Mouse (Mus musculus) ES-E14 (cell line): Measurements from ENCODE around the gene Selp. TPM values are rescaled to one million over a fixed set of nuclear protein-coding genes. Genes with fewer than 3 reads are reported as not detected.

Source experiments
- DNase-seq: peaks from one replicate; pipeline ENCODE4 v3.0.0-alpha.2; 2013; ENCODE audit warnings: low read depth, low spot score
- H3K27ac ChIP-seq: 2 replicates; pipeline ENCODE4 v1.5.1; 2012; ENCODE audit warnings: low read depth, mild to moderate bottlenecking, low read length, moderate library complexity, mixed read lengths; ENCODE audit not compliant: poor library complexity, insufficient read depth, severe bottlenecking
- H3K36me3 ChIP-seq: 2 replicates; pipeline ENCODE4 v1.6.1; 2012; ENCODE audit warnings: mild to moderate bottlenecking, low read length, moderate library complexity, mixed read lengths; ENCODE audit not compliant: control insufficient read depth, poor library complexity, insufficient read depth, severe bottlenecking
- H3K4me1 ChIP-seq, 2 experiments: fragments of 150-350 bp in 1 of 2; sonication (generic) in 1 of 2; 2 replicates each; pipeline ENCODE4 v1.6.1; 2012; ENCODE audit warnings: low read length in 2 of 2, mild to moderate bottlenecking in 1 of 2, mixed read lengths in 1 of 2; ENCODE audit not compliant: control insufficient read depth in 2 of 2, insufficient read depth in 2 of 2, poor library complexity in 1 of 2
- H3K4me3 ChIP-seq, 2 experiments: fragments of 150-350 bp in 1 of 2; sonication (generic) in 1 of 2; 2 replicates each; pipeline ENCODE4 v1.5.1; 2012; ENCODE audit warnings: low read length in 2 of 2, low read depth in 1 of 2, mild to moderate bottlenecking in 1 of 2, mixed read lengths in 1 of 2; ENCODE audit not compliant: insufficient read depth in 1 of 2, poor library complexity in 1 of 2, severe bottlenecking in 1 of 2
- H3K9ac ChIP-seq: 2 replicates; pipeline ENCODE4 v1.6.1; 2012; ENCODE audit warnings: low read depth, mild to moderate bottlenecking, low read length, mixed read lengths; ENCODE audit not compliant: poor library complexity, insufficient read depth, severe bottlenecking
- H3K9me3 ChIP-seq: fragments of 150-350 bp; sonication (generic); 2 replicates; pipeline ENCODE4 v1.6.1; 2012; ENCODE audit warnings: low read depth, mild to moderate bottlenecking, low read length; ENCODE audit not compliant: control insufficient read depth, insufficient read depth
- CHD2 ChIP-seq: IDR thresholded peaks from 2 replicates; pipeline ENCODE4 v1.6.1; 2014; ENCODE audit warnings: mild to moderate bottlenecking, low read depth, low read length, inconsistent platforms
- HCFC1 ChIP-seq: IDR thresholded peaks from 2 replicates; pipeline ENCODE4 v1.6.1; 2012; ENCODE audit warnings: low read length, inconsistent platforms, borderline replicate concordance; ENCODE audit not compliant: insufficient read depth
- MAFK ChIP-seq: IDR thresholded peaks from 2 replicates; pipeline ENCODE4 v1.6.1; 2014; ENCODE audit warnings: mild to moderate bottlenecking, low read depth, low read length, inconsistent platforms; ENCODE audit not compliant: insufficient read depth
- ZC3H11A ChIP-seq: IDR thresholded peaks from 2 replicates; pipeline ENCODE4 v1.6.1; 2012; ENCODE audit warnings: low read depth, mild to moderate bottlenecking, inconsistent platforms, low read length, borderline replicate concordance
- ZNF384 ChIP-seq: IDR thresholded peaks from 2 replicates; pipeline ENCODE4 v1.6.1; 2012; ENCODE audit warnings: low read depth, low read length, inconsistent platforms
- in situ Hi-C, 2 experiments: fragments of 600-800 bp; cut with MboI; formaldehyde crosslinking; loops; one replicate each; pipeline ENCODE4 v1.15.1; 2025; ENCODE audit warnings: low sequenced_read_pairs in 2 of 2, inconsistent platforms in 1 of 2; ENCODE audit not compliant: unreplicated experiment in 2 of 2
- total RNA-seq: library from RNA; depleted of rRNA; stranded (reverse); fragments of 300-350 nt; gene quantifications from 2 replicates; pipeline ENCODE4 v1.2.3, GENCODE M21; 2012

Selp gene
- total RNA-seq, 1 experiment, result 0.22 TPM

GRCm38 (mm10) chr1:164138365-164139130, 23.5 kb downstream of the Selp start:
- Histone ChIP-seq H3K9ac (no peak overlapping the region), H3K27ac (no peak overlapping the region), H3K4me3 (no peak overlapping the region), H3K9me3 (no peaks in the 10 kb centered on the region), H3K4me1 (no peaks in the 10 kb centered on the region), H3K36me3 (no peaks in the 10 kb centered on the region)
- DNase-seq, result peak; percentile 61
- in situ Hi-C loops, result no loop called here
- peak; percentile 85 for TF ChIP-seq ZC3H11A
- TF ChIP-seq CHD2, result no peak
- TF ChIP-seq ZNF384, result no peak

- no peak for DNase-seq
- Histone ChIP-seq H3K9ac (no peak overlapping the region; the same call in 1 of the 2 replicates), H3K27ac (no peak overlapping the region), H3K9me3 (no peaks in the 10 kb centered on the region), H3K4me3 (no peak overlapping the region), H3K4me1 (no peaks in the 10 kb centered on the region), H3K36me3 (no peaks in the 10 kb centered on the region)
- TF ChIP-seq MAFK (no peak), CHD2 (no peak), ZC3H11A (no peak)
- in situ Hi-C loops, result no loop called here
Observed at GRCm38 (mm10) chr1:164139464-164139863, 24.4 kb downstream of the Selp start.

GRCm38 (mm10) chr1:164149083-164149482, 34.0 kb downstream of the Selp start:
- Histone ChIP-seq H3K4me1 (peaks cover 0 to 11% of the 10 kb centered on the region in 2 experiments; a peak in 1 of 4 replicates), H3K36me3 (no peaks in the 10 kb centered on the region), H3K4me3 (peak overlapping the region; percentile 15 to 67; a peak in 3 of 4 replicates), H3K9me3 (no peaks in the 10 kb centered on the region), H3K27ac (no peak overlapping the region), H3K9ac (no peak overlapping the region)
- TF ChIP-seq CHD2 (no peak), MAFK (no peak), HCFC1 (no peak), ZNF384 (no peak), ZC3H11A (no peak)
- in situ Hi-C loops, result no loop called here
- DNase-seq, result no peak

- peak; percentile 21 for DNase-seq
- in situ Hi-C loops, result no loop called here
- H3K36me3 ChIP-seq, result no peaks in the 10 kb centered on the region
- no peaks in the 10 kb centered on the region for H3K9me3 ChIP-seq
- peak within 1 kb of the TSS; percentile 1; the same call in 1 of the 2 replicates for H3K9ac ChIP-seq
- no peak within 1 kb of the TSS for H3K27ac ChIP-seq
- peak within 1 kb of the TSS; percentile 42 to 52; a peak in 3 of 4 replicates for H3K4me3 ChIP-seq
- TF ChIP-seq ZNF384, result no peak
- TF ChIP-seq MAFK, result no peak
- TF ChIP-seq HCFC1, result no peak
- no peak for TF ChIP-seq CHD2
- peaks cover 0 to 8% of the 10 kb centered on the region in 2 experiments; a peak in 1 of 4 replicates for H3K4me1 ChIP-seq
Observed at GRCm38 (mm10) chr1:164151387-164152088, 36.5 kb downstream of the Selp start, which contains the start of gene F5. TSS of gene F5 (plus strand) at chr1:164151838.
